Mouse (Mus musculus) heart, embryonic 11.5 days (tissue): ENCODE data around the gene Rap1b. TPM values are rescaled to one million over a fixed set of nuclear protein-coding genes. Genes with fewer than 3 reads are reported as not detected.
A peak's percentile ranks its signal among the peaks of the same experiment; 100 is the strongest.
"Not testable (repeated sequence)": the region's sequence is repeated elsewhere in the genome, so short reads cannot be mapped to it uniquely, and the experiment has no call there.

ENCODE experiments used
- ATAC-seq: fragments of 200-750 bp; cut with Nextera tagmentation; replicated peaks from 2 replicates; pipeline ENCODE4 v1.8.0; 2017; ENCODE audit warnings: moderate library complexity; ENCODE audit not compliant: insufficient number of reproducible peaks, low FRiP score, low TSS enrichment
- H3K27ac ChIP-seq: fragments of 300-500 bp; sonication (generic); 2 replicates; pipeline ENCODE4 v1.5.1; 2014; ENCODE audit warnings: mild to moderate bottlenecking, low read depth, low read length
- H3K27me3 ChIP-seq: fragments of 300-500 bp; sonication (generic); 2 replicates; pipeline ENCODE4 v1.6.1; 2014; ENCODE audit warnings: mild to moderate bottlenecking, low read length, mixed read lengths; ENCODE audit not compliant: control insufficient read depth, insufficient read depth
- H3K36me3 ChIP-seq: fragments of 300-500 bp; sonication (generic); 2 replicates; pipeline ENCODE4 v1.6.1; 2014; ENCODE audit warnings: mild to moderate bottlenecking, low read length, moderate library complexity, mixed read lengths; ENCODE audit not compliant: control insufficient read depth, insufficient read depth
- H3K4me1 ChIP-seq: fragments of 300-500 bp; sonication (generic); 2 replicates; pipeline ENCODE4 v1.6.1; 2014; ENCODE audit warnings: low read length; ENCODE audit not compliant: control insufficient read depth, insufficient read depth
- H3K4me2 ChIP-seq: fragments of 300-500 bp; sonication (generic); 2 replicates; pipeline ENCODE4 v1.6.1; 2014; ENCODE audit warnings: mild to moderate bottlenecking, moderate library complexity
- H3K4me3 ChIP-seq: fragments of 300-500 bp; sonication (generic); 2 replicates; pipeline ENCODE4 v1.5.1; 2014; ENCODE audit warnings: low read depth, low read length
- H3K9ac ChIP-seq: fragments of 300-500 bp; sonication (generic); 2 replicates; pipeline ENCODE4 v1.6.1; 2014; ENCODE audit warnings: mild to moderate bottlenecking, low read depth, low read length, moderate library complexity
- H3K9me3 ChIP-seq: fragments of 300-500 bp; sonication (generic); replicated peaks from 2 replicates; pipeline ENCODE4 v1.6.1; 2016; ENCODE audit warnings: low read length; ENCODE audit not compliant: control insufficient read depth
- WGBS: fragments of 180-500 bp; shearing (Covaris S2); extraction: QIAGEN DNeasy Blood & Tissue Kit; methylation state at CpG from one replicate; pipeline ENCODE4 v1.1.7; 2014; ENCODE audit not compliant: insufficient replicate concordance; 5-methylcytosine and 5-hydroxymethylcytosine counted together
- polyA plus RNA-seq: library from polyadenylated mRNA; unstranded; fragments of >200 nt; fragmentation: Nextera tagmentation; extraction: Ambion mirVana; gene quantifications from 2 replicates; pipeline ENCODE4 v1.2.1, GENCODE M21; 2014

The Rap1b gene
- polyA plus RNA-seq, result 137 and 155 TPM in 2 replicates

DNA sequence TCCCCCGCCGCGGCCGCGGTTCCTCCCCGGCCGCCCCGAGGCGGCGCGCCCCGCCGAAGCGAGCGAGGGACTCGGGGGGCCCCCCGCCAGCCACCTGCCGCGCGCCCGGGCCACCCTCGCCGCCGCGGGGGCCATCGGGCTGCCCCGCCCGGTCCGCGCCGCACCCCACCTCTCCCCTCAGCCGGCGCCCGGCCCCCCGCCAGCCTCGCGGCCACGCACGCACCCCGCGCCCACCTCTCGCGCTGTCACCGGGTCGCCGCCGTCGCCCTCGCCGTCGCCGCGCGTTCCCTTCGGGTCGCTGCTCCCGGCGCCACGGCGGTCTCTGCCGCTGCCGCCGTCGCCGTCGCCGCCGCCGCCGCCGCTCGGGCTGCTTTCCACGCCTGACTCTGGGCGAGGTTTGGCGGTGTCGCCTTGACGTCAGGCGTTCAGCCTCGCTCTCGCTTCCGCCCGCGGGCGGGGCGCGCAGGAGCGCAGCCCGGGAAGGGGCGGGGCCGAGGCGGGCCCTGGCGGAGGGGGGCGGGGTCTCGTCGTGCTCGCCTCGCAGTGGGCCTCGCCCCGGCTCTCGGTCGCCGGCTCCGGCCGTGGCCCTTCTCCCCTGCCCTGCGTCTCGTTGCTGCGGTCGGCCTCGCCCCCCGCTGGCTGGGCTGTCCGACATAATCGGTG is at the start of gene Rap1b:
Gene Rap1b, minus strand, starts transcription at position 439 of the 663 bp plus-strand sequence.
- peak; percentile 96 for ATAC-seq
- peak within 1 kb of the TSS; percentile 97 for H3K9ac ChIP-seq
- WGBS, result under 1% methylated on average over 74 of the region's 112 CpGs

DNA sequence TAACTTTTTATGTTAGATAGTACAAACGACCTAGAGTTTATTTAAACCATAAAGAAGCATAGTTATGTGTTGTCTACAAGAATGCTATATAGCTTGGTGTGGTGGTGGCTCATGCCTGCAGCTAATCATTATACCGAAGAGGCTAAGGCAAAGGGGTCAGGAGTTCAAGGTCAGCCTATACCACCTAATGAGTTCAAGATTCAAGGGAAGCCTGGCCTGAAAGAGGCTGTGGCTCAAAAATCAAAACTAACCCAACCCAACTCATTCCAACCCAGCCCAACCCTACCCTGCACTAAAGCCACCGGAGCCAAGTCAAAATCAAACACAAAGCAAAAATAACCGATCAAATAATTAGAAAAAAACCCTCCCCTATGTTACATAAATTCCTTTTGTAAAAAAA is 49.4 kb upstream of the Rap1b start:
- ATAC-seq, result no peak
- 71% methylated on average over 4 of the region's 4 CpGs for WGBS

More for the DNA sequence above, at the start of gene Rap1b:
- Histone ChIP-seq H3K4me1 (peaks cover 15% of the 10 kb centered on the region), H3K9me3 (no peaks in the 10 kb centered on the region), H3K27me3 (no peaks in the 10 kb centered on the region), H3K4me2 (peak within 1 kb of the TSS; percentile 76), H3K4me3 (peak within 1 kb of the TSS; percentile 91), H3K27ac (peak within 1 kb of the TSS; percentile 98), H3K36me3 (no peaks in the 10 kb centered on the region)

DNA sequence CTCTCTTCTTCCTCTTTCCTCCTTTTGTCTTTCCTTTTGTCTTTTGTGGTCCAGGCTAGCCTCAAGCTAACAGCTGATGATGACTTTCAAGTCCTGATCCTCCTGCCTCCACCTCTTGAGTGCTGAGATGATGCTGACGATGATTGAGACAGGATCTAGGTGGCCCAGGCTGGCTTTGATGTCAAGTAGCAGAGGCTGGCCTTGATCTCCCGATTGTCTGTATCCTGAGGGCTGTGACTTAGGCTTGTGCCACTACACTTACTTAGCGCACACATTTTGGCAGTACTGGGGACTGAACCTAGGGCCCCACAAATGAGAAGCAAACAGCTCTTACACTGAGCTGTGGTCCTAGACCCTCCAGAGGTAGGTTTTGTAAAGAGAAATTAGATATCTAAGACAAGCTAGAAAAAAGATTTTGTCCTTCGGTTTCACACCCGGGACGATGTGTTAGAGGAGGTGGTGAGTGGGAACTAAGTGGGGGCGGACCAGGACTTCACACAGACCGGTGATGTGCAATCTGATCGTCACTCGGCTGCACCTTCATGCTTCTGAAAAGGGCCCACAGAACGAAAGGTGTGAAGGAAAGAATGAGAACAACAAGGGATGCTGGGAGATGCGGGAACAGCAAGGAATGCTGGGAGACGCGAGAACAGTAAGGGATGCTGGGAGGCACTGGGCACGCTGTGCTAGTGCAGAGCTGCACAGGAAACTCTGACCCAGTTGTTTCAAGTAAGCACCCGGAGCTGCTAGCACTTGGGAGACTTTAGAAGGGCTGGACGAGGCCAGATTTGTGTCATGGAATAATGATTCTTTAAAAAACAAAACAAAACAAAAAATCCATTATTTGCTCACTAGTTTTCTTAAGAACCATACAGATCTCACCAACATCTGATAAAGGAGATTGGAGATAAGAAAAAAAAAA is 48.5 kb upstream of the Rap1b start:
- 79% methylated on average over 17 of the region's 17 CpGs for WGBS
- no peaks in the 10 kb centered on the region for H3K27me3 ChIP-seq
- no peak overlapping the region for H3K9ac ChIP-seq
- H3K4me1 ChIP-seq, result 0 out of 2 replicates have a peak, but pooled peaks cover 8% of the 10 kb centered on the region
- ATAC-seq, result no peak
- H3K4me2 ChIP-seq, result no peak overlapping the region
- H3K36me3 ChIP-seq, result no peaks in the 10 kb centered on the region
- no peaks in the 10 kb centered on the region for H3K9me3 ChIP-seq
- no peak overlapping the region for H3K27ac ChIP-seq
- H3K4me3 ChIP-seq, result no peak overlapping the region

More for the DNA sequence above, 49.4 kb upstream of the Rap1b start:
- Histone ChIP-seq H3K9me3 (no peaks in the 10 kb centered on the region), H3K9ac (no peak overlapping the region), H3K27me3 (no peaks in the 10 kb centered on the region), H3K36me3 (no peaks in the 10 kb centered on the region), H3K4me1 (0 out of 2 replicates have a peak, but pooled peaks cover 12% of the 10 kb centered on the region), H3K4me2 (no peak overlapping the region), H3K27ac (no peak overlapping the region), H3K4me3 (no peak overlapping the region)

DNA sequence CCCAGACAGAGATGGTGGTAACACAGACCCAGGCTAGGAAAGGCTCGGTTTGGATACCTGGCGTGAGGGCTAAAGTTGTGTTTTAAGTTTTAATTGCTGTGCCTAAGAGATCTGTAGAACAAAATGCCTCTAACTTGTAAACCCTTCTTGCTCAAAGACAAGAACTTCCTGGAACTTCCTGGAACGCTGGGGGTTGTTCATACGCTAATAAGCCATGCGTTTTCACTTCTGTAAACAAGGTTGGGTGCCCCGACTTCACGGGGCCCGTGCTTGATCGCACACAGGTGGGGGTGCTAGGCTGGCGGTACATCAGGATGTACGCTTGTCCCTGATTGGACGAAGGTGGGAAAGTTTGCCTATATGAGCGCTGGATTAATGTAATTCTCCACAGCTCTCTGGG is 47.3 kb upstream of the Rap1b start:
- H3K4me3 ChIP-seq, ATAC-seq, H3K27ac ChIP-seq, H3K4me1 ChIP-seq, H3K9me3 ChIP-seq, H3K4me2 ChIP-seq, H3K27me3 ChIP-seq, H3K36me3 ChIP-seq, H3K9ac ChIP-seq: not testable (repeated sequence)
- 37% methylated on average over 12 of the region's 13 CpGs for WGBS

DNA sequence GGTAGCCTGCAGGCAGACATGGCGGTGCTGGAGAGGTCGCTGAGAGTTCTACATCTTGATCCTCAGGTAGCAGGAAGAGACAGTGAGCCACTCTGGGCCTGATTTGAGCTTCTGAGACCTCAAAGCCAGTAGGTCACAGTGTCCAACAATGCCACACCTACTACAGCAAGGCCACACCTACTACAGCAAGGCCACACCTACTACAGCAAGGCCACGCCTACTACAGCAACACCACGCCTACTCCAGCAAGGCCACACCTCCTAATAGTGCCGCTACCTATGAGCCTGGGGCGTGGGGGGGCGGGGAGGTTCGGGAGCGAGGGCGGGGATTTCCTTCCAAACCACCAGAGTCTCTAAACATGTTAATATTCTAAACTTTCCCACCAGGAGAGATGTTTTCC is 45.5 kb upstream of the Rap1b start:
- no peaks in the 10 kb centered on the region for H3K9me3 ChIP-seq
- no peaks in the 10 kb centered on the region for H3K27me3 ChIP-seq
- ATAC-seq, result 0 out of 2 replicates have a peak, but pooled peaks have one; percentile 10
- no peaks in the 10 kb centered on the region for H3K36me3 ChIP-seq
- 0 out of 2 replicates have a peak, but pooled peaks cover 4% of the 10 kb centered on the region for H3K4me1 ChIP-seq
- no peak overlapping the region for H3K4me2 ChIP-seq
- no peak overlapping the region for H3K9ac ChIP-seq
- no peak overlapping the region for H3K27ac ChIP-seq
- no peak overlapping the region for H3K4me3 ChIP-seq
- WGBS, result 73% methylated on average over 10 of the region's 10 CpGs

DNA sequence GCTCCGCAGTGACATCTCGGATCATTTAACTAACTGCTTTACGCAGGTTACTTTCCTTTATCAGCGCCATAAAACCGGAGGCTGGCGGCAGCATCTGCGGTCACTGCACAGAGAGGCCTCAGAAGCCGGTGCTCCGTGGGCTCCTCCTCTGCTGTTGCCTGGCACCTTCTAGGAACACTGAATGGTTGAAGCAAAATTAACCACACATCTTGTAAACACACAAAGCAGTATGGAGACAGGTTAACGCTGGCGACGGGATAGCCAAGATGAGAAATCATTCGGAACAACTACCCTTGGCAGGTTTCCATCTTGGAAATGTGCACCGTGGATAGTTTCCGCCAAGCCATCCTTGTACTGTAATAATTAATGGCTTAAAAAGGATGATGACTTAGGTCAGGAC is 43.0 kb upstream of the Rap1b start:
- Histone ChIP-seq H3K4me1 (0 out of 2 replicates have a peak, but pooled peaks cover 3% of the 10 kb centered on the region), H3K27me3 (no peaks in the 10 kb centered on the region), H3K9ac (no peak overlapping the region), H3K36me3 (no peaks in the 10 kb centered on the region), H3K27ac (no peak overlapping the region), H3K9me3 (no peaks in the 10 kb centered on the region), H3K4me2 (no peak overlapping the region), H3K4me3 (no peak overlapping the region)
- 81% methylated on average over 15 of the region's 15 CpGs for WGBS
- no peak for ATAC-seq

DNA sequence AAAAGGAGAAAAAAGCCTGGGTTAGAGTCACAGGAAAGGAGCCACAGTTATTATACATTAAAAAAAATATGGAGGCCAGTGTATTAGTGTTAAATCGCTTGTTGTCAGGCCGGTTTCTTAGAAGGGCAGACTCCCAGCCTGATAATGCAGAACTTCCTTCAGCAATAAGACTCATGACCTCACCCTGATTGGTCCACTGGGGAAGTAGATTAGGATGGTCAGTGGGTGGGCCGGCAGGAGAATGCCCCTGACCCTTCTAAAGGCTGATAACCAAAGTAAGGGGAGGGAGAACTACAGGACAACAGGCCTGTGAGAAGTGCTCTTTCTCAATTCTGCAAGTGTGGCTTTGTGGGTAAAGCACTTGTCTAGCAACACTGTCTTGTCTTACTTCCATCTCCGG is 39.5 kb upstream of the Rap1b start:
- no peak for ATAC-seq
- H3K4me1 ChIP-seq, result 0 out of 2 replicates have a peak, but pooled peaks cover 3% of the 10 kb centered on the region
- WGBS, result 33% methylated on average over 4 of the region's 4 CpGs
- H3K27me3 ChIP-seq, result no peaks in the 10 kb centered on the region
- no peak overlapping the region for H3K27ac ChIP-seq
- H3K9me3 ChIP-seq, result no peaks in the 10 kb centered on the region
- no peak overlapping the region for H3K4me3 ChIP-seq
- no peaks in the 10 kb centered on the region for H3K36me3 ChIP-seq
- no peak overlapping the region for H3K9ac ChIP-seq
- H3K4me2 ChIP-seq, result no peak overlapping the region

DNA sequence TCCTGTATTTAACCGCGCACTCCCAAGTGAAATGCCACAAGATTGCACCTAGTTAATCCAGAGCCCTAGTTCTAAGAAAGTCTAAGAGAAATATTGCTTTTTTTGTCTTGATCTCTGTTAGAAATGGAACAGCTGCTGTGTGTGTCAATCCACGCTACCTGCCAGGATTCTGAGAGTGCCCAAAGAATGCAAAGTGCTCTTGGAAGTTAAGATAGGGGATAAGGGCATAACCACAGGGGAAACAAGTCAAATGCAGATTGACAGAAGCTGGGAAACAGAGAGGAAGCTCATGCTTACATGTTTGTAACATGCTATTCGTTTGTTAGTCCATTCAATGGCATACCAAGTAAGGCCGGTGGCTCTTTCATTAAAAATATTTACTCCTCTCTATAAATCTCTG is 38.9 kb upstream of the Rap1b start:
- 75% methylated on average over 5 of the region's 5 CpGs for WGBS
- Histone ChIP-seq H3K9ac (no peak overlapping the region), H3K27ac (no peak overlapping the region), H3K36me3 (no peaks in the 10 kb centered on the region), H3K27me3 (no peaks in the 10 kb centered on the region), H3K4me2 (no peak overlapping the region), H3K9me3 (no peaks in the 10 kb centered on the region), H3K4me3 (no peak overlapping the region), H3K4me1 (0 out of 2 replicates have a peak, but pooled peaks cover 3% of the 10 kb centered on the region)
- ATAC-seq, result no peak
